Mouse (Mus musculus): ENCODE data around the gene Phldb1.

DNA sequence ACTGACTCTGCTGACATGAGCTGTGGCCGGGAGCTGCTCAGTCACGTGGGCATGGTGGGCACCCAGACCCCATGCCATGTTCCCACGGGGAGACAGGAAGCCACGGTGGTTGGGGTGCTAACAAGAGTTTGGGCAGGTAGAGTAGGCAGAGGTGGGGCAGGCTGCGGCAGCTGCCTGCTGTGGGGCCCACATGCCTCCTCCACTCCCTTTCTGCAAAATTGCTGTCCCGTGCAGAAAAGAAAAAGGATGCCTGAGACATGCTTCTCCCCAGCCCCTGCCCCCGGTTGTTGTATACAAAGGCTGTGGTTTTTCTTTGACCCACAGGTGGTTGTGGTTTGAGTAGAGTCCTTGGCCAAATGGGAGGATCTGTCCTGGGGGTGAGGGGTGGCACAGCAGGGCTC lies 86.1 kb downstream of the Phldb1 start:
- no peak for TF ChIP-seq USF1 (IDR thresholded peaks at IDR 0.05; ENCODE audit: low read depth, low read length)
- TF ChIP-seq GABPA (IDR thresholded peaks at IDR 0.05; ENCODE audit: low read depth, low read length): no peak
- no peak for TF ChIP-seq MXI1 (IDR thresholded peaks at IDR 0.05; ENCODE audit: low read depth, low read length)
- no peak for TF ChIP-seq JUND (IDR thresholded peaks at IDR 0.05; ENCODE audit: low read depth, low read length)
- no peak for TF ChIP-seq POLR2AphosphoS2 (IDR thresholded peaks at IDR 0.05; ENCODE audit: low read length)
- no peak for TF ChIP-seq CTCF (IDR thresholded peaks at IDR 0.05 in 2 of 3, conservative IDR thresholded peaks at IDR 0.05 in 1 of 3; ENCODE audit: control insufficient read depth in 1 of 3, insufficient read depth in 1 of 3, low read depth in 2 of 3, low read length in 3 of 3, poor library complexity in 1 of 3, severe bottlenecking in 1 of 3)
- no peak for TF ChIP-seq POLR2A (IDR thresholded peaks at IDR 0.05; ENCODE audit: control insufficient read depth in 1 of 2, insufficient read depth in 1 of 2, low read depth in 1 of 2, low read length in 2 of 2, poor library complexity in 1 of 2)
- TF ChIP-seq EP300 (IDR thresholded peaks at IDR 0.05; ENCODE audit: low read depth in 1 of 2, low read length in 2 of 2): no peak
- TF ChIP-seq ZNF384 (IDR thresholded peaks at IDR 0.05; ENCODE audit: low read depth, low read length): no peak
- TF ChIP-seq TAL1 (IDR thresholded peaks at IDR 0.05; ENCODE audit: low read length): no peak
